Mouse (Mus musculus) myocyte (in vitro differentiated cells): Measurements from ENCODE around the gene Ccdc182.

Experiments
- MAX ChIP-seq: IDR thresholded peaks from one replicate; pipeline ENCODE4 v1.6.1; 2011; ENCODE audit warnings: low read depth, mild to moderate bottlenecking, control low read depth
- POLR2A ChIP-seq: IDR thresholded peaks from one replicate; pipeline ENCODE4 v1.6.1; 2011; ENCODE audit warnings: low read depth, mild to moderate bottlenecking, control low read depth, moderate library complexity; ENCODE audit not compliant: insufficient read length
- USF1 ChIP-seq: IDR thresholded peaks from one replicate; pipeline ENCODE4 v1.6.1; 2011; ENCODE audit warnings: low read depth, mild to moderate bottlenecking, control low read depth, moderate library complexity

DNA sequence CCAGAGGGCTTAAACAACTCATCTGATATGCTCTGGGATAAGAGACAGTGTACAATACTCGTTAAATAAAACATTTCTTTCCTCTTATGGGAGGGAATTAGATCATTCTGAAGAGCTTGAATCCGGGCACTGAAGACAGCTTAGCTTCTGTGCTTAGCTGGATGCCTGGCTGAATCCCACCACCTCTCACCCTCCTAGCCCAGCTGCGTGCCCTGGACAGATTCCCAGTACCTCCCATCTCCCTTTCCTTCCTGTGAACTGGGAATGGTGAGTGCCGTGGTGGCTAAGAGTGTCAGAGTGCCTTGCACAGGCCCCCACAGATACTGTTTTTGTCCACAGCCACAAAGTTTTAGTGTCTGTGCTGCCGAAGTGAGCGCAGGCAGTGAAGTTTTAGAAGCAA lies 27.5 kb upstream of the Ccdc182 start:
- TF ChIP-seq MAX (no peak), POLR2A (no peak), USF1 (no peak)
